Mouse (Mus musculus) hindbrain, embryonic 14.5 days (tissue): ENCODE results near the gene Dyrk3. TPM values are rescaled to one million over a fixed set of nuclear protein-coding genes. Genes with fewer than 3 reads are reported as not detected.

Experiments
- ATAC-seq: fragments of 200-750 bp; cut with Nextera tagmentation; 2 replicates; pipeline ENCODE4 v1.8.0; 2017; ENCODE audit warnings: moderate number of reproducible peaks, mild to moderate bottlenecking, moderate TSS enrichment, moderate library complexity; ENCODE audit not compliant: low FRiP score
- DNase-seq: peaks from one replicate; pipeline ENCODE4 v3.0.0-alpha.2; 2015; ENCODE audit warnings: low spot score
- H3K27ac ChIP-seq: fragments of 300-500 bp; sonication (generic); 2 replicates; pipeline ENCODE4 v1.5.1; 2014; ENCODE audit warnings: mild to moderate bottlenecking, moderate library complexity
- H3K27me3 ChIP-seq: fragments of 300-500 bp; sonication (generic); 2 replicates; pipeline ENCODE4 v1.6.1; 2014; ENCODE audit warnings: mild to moderate bottlenecking, low read length, mixed read lengths; ENCODE audit not compliant: control insufficient read depth, insufficient read depth
- H3K36me3 ChIP-seq: fragments of 300-500 bp; sonication (generic); replicated peaks from 2 replicates; pipeline ENCODE4 v1.6.1; 2014; ENCODE audit not compliant: control insufficient read depth, insufficient read depth
- H3K4me1 ChIP-seq: fragments of 300-500 bp; sonication (generic); replicated peaks from 2 replicates; pipeline ENCODE4 v1.6.1; 2014; ENCODE audit warnings: antibody characterized with exemption, low read length, mixed read lengths; ENCODE audit not compliant: control insufficient read depth, insufficient read depth
- H3K4me2 ChIP-seq: fragments of 300-500 bp; sonication (generic); replicated peaks from 2 replicates; pipeline ENCODE4 v1.6.1; 2014; ENCODE audit warnings: mild to moderate bottlenecking, moderate library complexity
- H3K4me3 ChIP-seq: fragments of 300-500 bp; sonication (generic); replicated peaks from 2 replicates; pipeline ENCODE4 v1.5.1; 2014; ENCODE audit warnings: mild to moderate bottlenecking, low read length
- H3K9ac ChIP-seq: fragments of 300-500 bp; sonication (generic); 2 replicates; pipeline ENCODE4 v1.6.1; 2014
- H3K9me3 ChIP-seq: fragments of 300-500 bp; sonication (generic); 2 replicates; pipeline ENCODE4 v1.6.1; 2016; ENCODE audit warnings: low read length; ENCODE audit not compliant: control insufficient read depth
- WGBS: fragments of 180-500 bp; shearing (Covaris S2); extraction: QIAGEN DNeasy Blood & Tissue Kit; methylation state at CpG from one replicate; pipeline ENCODE4 v1.1.7; 2014; 5-methylcytosine and 5-hydroxymethylcytosine counted together
- polyA plus RNA-seq: library from polyadenylated mRNA; unstranded; fragments of >200 nt; fragmentation: Nextera tagmentation; extraction: Ambion mirVana; gene quantifications from 2 replicates; pipeline ENCODE4 v1.2.1, GENCODE M21; 2014

Gene Dyrk3
- 14.8 and 18.2 TPM in 2 replicates for polyA plus RNA-seq

GRCm38 (mm10) chr1:131138191-131139016 lies at the start of gene Dyrk3:
Gene Dyrk3 (minus strand): TSS chr1:131138340.
- H3K27me3 ChIP-seq, result no peaks in the 10 kb centered on the region
- DNase-seq, result peak; percentile 93
- H3K4me2 ChIP-seq, result peak within 1 kb of the TSS; percentile 62
- H3K27ac ChIP-seq, result peak within 1 kb of the TSS; percentile 88
- H3K36me3 ChIP-seq, result no peaks in the 10 kb centered on the region
- H3K4me3 ChIP-seq, result peak within 1 kb of the TSS; percentile 77
- peaks cover 41% of the 10 kb centered on the region for H3K4me1 ChIP-seq
- WGBS, result 6% methylated on average over 49 of the region's 49 CpGs
- peak within 1 kb of the TSS; percentile 86 for H3K9ac ChIP-seq
- peak; percentile 96 for ATAC-seq
- H3K9me3 ChIP-seq, result no peaks in the 10 kb centered on the region

- 94% methylated on average over 5 of the region's 5 CpGs for WGBS
- no peaks in the 10 kb centered on the region for H3K9me3 ChIP-seq
- no peak for DNase-seq
- no peaks in the 10 kb centered on the region for H3K27me3 ChIP-seq
- no peaks in the 10 kb centered on the region for H3K4me1 ChIP-seq
- H3K4me2 ChIP-seq, result no peak overlapping the region
- H3K9ac ChIP-seq, result no peak overlapping the region
- no peaks in the 10 kb centered on the region for H3K36me3 ChIP-seq
- no peak for ATAC-seq
- no peak overlapping the region for H3K27ac ChIP-seq
- no peak overlapping the region for H3K4me3 ChIP-seq
Measured at GRCm38 (mm10) chr1:131187856-131188255, 49.7 kb upstream of the Dyrk3 start.

DNA sequence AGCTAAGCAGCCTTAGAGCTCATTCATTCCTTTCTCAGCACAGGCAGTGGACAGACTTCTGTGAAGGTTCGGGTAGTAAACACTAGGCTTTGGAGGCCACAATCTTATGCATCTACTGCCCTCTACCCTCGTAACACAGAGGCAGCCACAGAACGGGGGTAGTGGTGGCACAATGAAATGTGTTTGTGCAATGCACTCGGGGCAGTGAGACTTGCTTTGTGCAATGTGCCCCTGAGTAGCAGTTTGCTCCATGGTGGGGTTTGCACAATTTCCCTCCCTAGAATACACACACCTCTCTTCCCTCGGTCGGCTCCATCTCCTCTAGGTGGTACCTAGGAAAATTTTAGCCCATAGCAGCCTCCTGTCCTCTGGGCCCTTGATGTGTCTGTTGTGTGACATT lies 48.9 kb upstream of the Dyrk3 start:
- no peaks in the 10 kb centered on the region for H3K27me3 ChIP-seq
- WGBS, result 82% methylated on average over 6 of the region's 6 CpGs
- no peaks in the 10 kb centered on the region for H3K4me1 ChIP-seq
- no peaks in the 10 kb centered on the region for H3K36me3 ChIP-seq
- no peak overlapping the region for H3K27ac ChIP-seq
- no peak overlapping the region for H3K4me2 ChIP-seq
- H3K9ac ChIP-seq, result no peak overlapping the region
- H3K9me3 ChIP-seq, result no peaks in the 10 kb centered on the region
- DNase-seq (no peak), ATAC-seq (no peak)
- H3K4me3 ChIP-seq, result no peak overlapping the region

- H3K36me3 ChIP-seq, result peaks cover 2% of the 10 kb centered on the region; the same call in 1 of the 2 replicates
- no peaks in the 10 kb centered on the region for H3K27me3 ChIP-seq
- no peak overlapping the region for H3K4me2 ChIP-seq
- no peaks in the 10 kb centered on the region for H3K9me3 ChIP-seq
- H3K9ac ChIP-seq, result no peak overlapping the region
- no peak overlapping the region for H3K4me3 ChIP-seq
- WGBS, result 92% methylated on average over 13 of the region's 13 CpGs
- no peak overlapping the region for H3K27ac ChIP-seq
- DNase-seq (no peak), ATAC-seq (no peak)
- no peaks in the 10 kb centered on the region for H3K4me1 ChIP-seq
Measured at GRCm38 (mm10) chr1:131185821-131186506, 47.8 kb upstream of the Dyrk3 start.

DNA sequence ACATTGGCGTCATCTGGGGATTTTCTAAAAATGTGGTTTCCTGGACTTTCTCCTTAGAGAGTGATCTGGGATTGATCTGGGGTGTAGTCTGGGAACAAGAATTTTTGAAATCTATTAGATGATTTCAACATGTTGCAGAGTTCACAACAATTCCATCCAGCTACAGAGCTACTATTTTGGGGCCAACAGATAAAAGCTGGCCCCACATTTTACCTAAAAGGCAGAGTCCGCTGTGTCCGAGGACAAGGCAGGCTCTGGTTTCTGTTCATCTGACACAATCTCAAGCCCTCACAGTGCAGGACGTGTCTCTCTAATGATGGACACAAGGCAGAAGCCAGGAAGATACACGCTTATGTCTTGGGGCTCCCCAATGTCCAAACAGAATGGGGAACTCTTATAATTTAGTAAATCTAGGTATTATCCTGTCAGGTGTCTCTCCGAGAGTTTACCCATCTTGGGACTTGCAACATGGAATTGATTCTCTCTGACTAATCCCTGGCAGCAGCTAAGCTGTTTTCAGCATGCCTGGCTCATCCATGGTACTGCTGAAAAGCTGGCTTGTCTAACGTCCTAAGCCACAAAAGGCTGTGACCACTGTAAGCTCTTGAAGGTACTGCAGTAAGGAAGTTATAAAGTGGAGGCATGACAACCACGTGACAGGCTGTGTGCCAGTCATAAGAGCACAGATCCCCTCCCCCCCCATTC lies 47.0 kb upstream of the Dyrk3 start:
- ATAC-seq (no peak), DNase-seq (no peak)
- H3K27ac ChIP-seq, result no peak overlapping the region
- H3K27me3 ChIP-seq, result no peaks in the 10 kb centered on the region
- H3K4me2 ChIP-seq, result no peak overlapping the region
- H3K4me1 ChIP-seq, result no peaks in the 10 kb centered on the region
- WGBS, result 85% methylated on average over 8 of the region's 8 CpGs
- no peak overlapping the region for H3K9ac ChIP-seq
- no peak overlapping the region for H3K4me3 ChIP-seq
- H3K9me3 ChIP-seq, result no peaks in the 10 kb centered on the region
- peaks cover 10% of the 10 kb centered on the region for H3K36me3 ChIP-seq

GRCm38 (mm10) chr1:131184253-131184955 lies 46.3 kb upstream of the Dyrk3 start:
- Histone ChIP-seq H3K4me1 (no peaks in the 10 kb centered on the region), H3K4me2 (no peak overlapping the region), H3K27me3 (no peaks in the 10 kb centered on the region), H3K4me3 (no peak overlapping the region), H3K27ac (no peak overlapping the region), H3K36me3 (peaks cover 17% of the 10 kb centered on the region), H3K9ac (no peak overlapping the region), H3K9me3 (no peaks in the 10 kb centered on the region)
- WGBS, result 92% methylated on average over 9 of the region's 9 CpGs
- ATAC-seq (no peak), DNase-seq (no peak)

GRCm38 (mm10) chr1:131183201-131183600 lies 45.1 kb upstream of the Dyrk3 start:
- Histone ChIP-seq H3K4me1 (no peaks in the 10 kb centered on the region), H3K27me3 (no peaks in the 10 kb centered on the region), H3K36me3 (peaks cover 25% of the 10 kb centered on the region), H3K9me3 (no peaks in the 10 kb centered on the region), H3K4me3 (no peak overlapping the region), H3K4me2 (no peak overlapping the region), H3K27ac (no peak overlapping the region), H3K9ac (no peak overlapping the region)
- DNase-seq (no peak), ATAC-seq (no peak)
- 88% methylated on average over 7 of the region's 7 CpGs for WGBS

GRCm38 (mm10) chr1:131181642-131182527 lies 43.7 kb upstream of the Dyrk3 start:
- DNase-seq (peak; percentile 81), ATAC-seq (peak; percentile 57)
- Histone ChIP-seq H3K9ac (no peak overlapping the region), H3K27me3 (no peaks in the 10 kb centered on the region), H3K4me3 (no peak overlapping the region), H3K27ac (no peak overlapping the region), H3K4me1 (no peaks in the 10 kb centered on the region), H3K9me3 (no peaks in the 10 kb centered on the region), H3K4me2 (no peak overlapping the region), H3K36me3 (peaks cover 37% of the 10 kb centered on the region)
- 71% methylated on average over 9 of the region's 9 CpGs for WGBS
